Mouse (Mus musculus): ENCODE data around the gene Npc1l1. TPM values are rescaled to one million over a fixed set of nuclear protein-coding genes. Genes with fewer than 3 reads are reported as not detected.

Gene Npc1l1
- polyA plus RNA-seq, 1 experiment from 2014 or later: not detected

- no peaks in the 10 kb centered on the region for H3K9me3 ChIP-seq (ENCODE audit: control insufficient read depth, low read length)
- ATAC-seq (replicated peaks; ENCODE audit: low FRiP score) (no peak), DNase-seq (ENCODE audit: low spot score) (no peak)
- H3K4me2 ChIP-seq (ENCODE audit: low read depth, low read length, severe bottlenecking): no peak overlapping the region
- H3K27ac ChIP-seq (ENCODE audit: low read depth, low read length): no peak overlapping the region
- no peaks in the 10 kb centered on the region for H3K4me1 ChIP-seq (replicated peaks; ENCODE audit: control insufficient read depth, insufficient read depth, low read length)
- 94% methylated on average over 7 of the region's 7 CpGs for WGBS
- no peak overlapping the region for H3K9ac ChIP-seq (ENCODE audit: low read length)
- no peaks in the 10 kb centered on the region for H3K27me3 ChIP-seq (ENCODE audit: control insufficient read depth, insufficient read depth, low read length)
- H3K36me3 ChIP-seq (ENCODE audit: control insufficient read depth, insufficient read depth, low read length): no peaks in the 10 kb centered on the region
- H3K4me3 ChIP-seq (ENCODE audit: low read depth, low read length): no peak overlapping the region
These were observed 64.4 kb downstream of the Npc1l1 start for GRCm38 (mm10) chr11:6165391-6166081.

DNA sequence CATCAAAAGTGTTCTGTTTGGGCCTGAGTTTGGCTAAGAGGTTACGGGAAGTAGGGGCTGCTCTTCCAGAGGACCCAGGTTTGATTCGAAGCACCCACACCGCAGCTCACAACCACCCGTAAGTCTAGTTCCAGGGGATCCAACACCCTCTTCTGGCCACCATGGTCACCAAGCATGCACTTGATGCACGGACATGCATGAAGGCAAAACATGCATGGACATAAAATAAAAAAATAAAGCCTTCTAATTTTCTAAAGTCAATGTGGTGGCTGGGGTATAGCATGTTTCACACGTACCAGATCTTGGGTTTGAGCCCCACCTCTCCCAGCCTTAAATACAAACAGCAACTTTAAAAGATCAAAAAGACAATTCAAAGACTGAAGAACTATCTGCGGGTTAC lies 65.2 kb downstream of the Npc1l1 start:
- ATAC-seq (replicated peaks; ENCODE audit: low FRiP score) (no peak), DNase-seq (ENCODE audit: low spot score) (no peak)
- no peaks in the 10 kb centered on the region for H3K4me1 ChIP-seq (replicated peaks; ENCODE audit: control insufficient read depth, insufficient read depth, low read length)
- no peaks in the 10 kb centered on the region for H3K9me3 ChIP-seq (ENCODE audit: control insufficient read depth, low read length)
- no peak overlapping the region for H3K4me2 ChIP-seq (ENCODE audit: low read depth, low read length, severe bottlenecking)
- no peak overlapping the region for H3K27ac ChIP-seq (ENCODE audit: low read depth, low read length)
- no peaks in the 10 kb centered on the region for H3K27me3 ChIP-seq (ENCODE audit: control insufficient read depth, insufficient read depth, low read length)
- H3K4me3 ChIP-seq (ENCODE audit: low read depth, low read length): no peak overlapping the region
- no peak overlapping the region for H3K9ac ChIP-seq (ENCODE audit: low read length)
- H3K36me3 ChIP-seq (ENCODE audit: control insufficient read depth, insufficient read depth, low read length): no peaks in the 10 kb centered on the region
- WGBS: 97% methylated on average over 7 of the region's 7 CpGs

- Histone ChIP-seq H3K27me3 (ENCODE audit: control insufficient read depth, insufficient read depth, low read length) (no peaks in the 10 kb centered on the region), H3K4me2 (ENCODE audit: low read depth, low read length, severe bottlenecking) (no peak overlapping the region), H3K4me1 (replicated peaks; ENCODE audit: control insufficient read depth, insufficient read depth, low read length) (no peaks in the 10 kb centered on the region), H3K9ac (ENCODE audit: low read length) (no peak overlapping the region), H3K4me3 (ENCODE audit: low read depth, low read length) (no peak overlapping the region), H3K27ac (ENCODE audit: low read depth, low read length) (no peak overlapping the region), H3K9me3 (ENCODE audit: control insufficient read depth, low read length) (no peaks in the 10 kb centered on the region), H3K36me3 (ENCODE audit: control insufficient read depth, insufficient read depth, low read length) (no peaks in the 10 kb centered on the region)
- WGBS: 92% methylated on average over 12 of the region's 12 CpGs
- DNase-seq (ENCODE audit: low spot score): no peak
- ATAC-seq (replicated peaks; ENCODE audit: low FRiP score): no peak
These were observed 66.2 kb downstream of the Npc1l1 start for GRCm38 (mm10) chr11:6163706-6164105.

DNA sequence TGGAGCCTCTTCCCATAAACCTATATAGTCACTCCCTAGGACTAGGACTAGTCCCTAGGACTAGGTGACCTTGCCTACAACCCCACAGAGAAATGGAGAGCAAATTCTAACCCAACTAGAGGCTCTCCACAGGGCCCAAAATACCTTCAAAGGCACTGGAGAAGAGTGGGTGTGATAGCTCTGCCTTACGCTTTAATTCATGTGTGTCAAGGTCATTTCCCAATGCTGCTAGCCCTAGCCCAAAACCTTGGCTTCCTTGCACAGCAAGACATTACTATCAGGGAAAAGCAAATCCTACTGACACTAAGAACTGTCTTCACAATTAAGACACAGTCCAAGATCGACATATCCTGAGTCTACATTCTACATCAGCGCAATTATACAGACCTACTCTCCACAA lies 66.9 kb downstream of the Npc1l1 start:
- H3K4me1 ChIP-seq (replicated peaks; ENCODE audit: control insufficient read depth, insufficient read depth, low read length): no peaks in the 10 kb centered on the region
- H3K27ac ChIP-seq (ENCODE audit: low read depth, low read length): no peak overlapping the region
- WGBS: 96% methylated on average over 3 of the region's 3 CpGs
- H3K4me2 ChIP-seq (ENCODE audit: low read depth, low read length, severe bottlenecking): no peak overlapping the region
- H3K27me3 ChIP-seq (ENCODE audit: control insufficient read depth, insufficient read depth, low read length): no peaks in the 10 kb centered on the region
- no peaks in the 10 kb centered on the region for H3K9me3 ChIP-seq (ENCODE audit: control insufficient read depth, low read length)
- no peak overlapping the region for H3K9ac ChIP-seq (ENCODE audit: low read length)
- no peak for ATAC-seq (replicated peaks; ENCODE audit: low FRiP score)
- no peak for DNase-seq (ENCODE audit: low spot score)
- no peaks in the 10 kb centered on the region for H3K36me3 ChIP-seq (ENCODE audit: control insufficient read depth, insufficient read depth, low read length)
- H3K4me3 ChIP-seq (ENCODE audit: low read depth, low read length): no peak overlapping the region

GRCm38 (mm10) chr11:6161549-6161948 lies 68.4 kb downstream of the Npc1l1 start:
- Histone ChIP-seq H3K4me3 (ENCODE audit: low read depth, low read length) (no peak overlapping the region), H3K4me1 (replicated peaks; ENCODE audit: control insufficient read depth, insufficient read depth, low read length) (no peaks in the 10 kb centered on the region), H3K4me2 (ENCODE audit: low read depth, low read length, severe bottlenecking) (no peak overlapping the region), H3K9ac (ENCODE audit: low read length) (no peak overlapping the region), H3K36me3 (ENCODE audit: control insufficient read depth, insufficient read depth, low read length) (no peaks in the 10 kb centered on the region), H3K9me3 (ENCODE audit: control insufficient read depth, low read length) (no peaks in the 10 kb centered on the region), H3K27ac (ENCODE audit: low read depth, low read length) (no peak overlapping the region), H3K27me3 (ENCODE audit: control insufficient read depth, insufficient read depth, low read length) (no peaks in the 10 kb centered on the region)
- no peak for ATAC-seq (replicated peaks; ENCODE audit: low FRiP score)
- DNase-seq (ENCODE audit: low spot score): no peak

Other genes with a start within 250 kb of the Npc1l1 start
- gene Camk2b, start 163.8 kb downstream of the Npc1l1 start, polyA plus RNA-seq (2014; fragmentation: Nextera tagmentation; extraction: Ambion mirVana): 1.0 and 1.8 TPM in 2 replicates
- gene A730071L15Rik, start 30.1 kb downstream of the Npc1l1 start, polyA plus RNA-seq (2014; fragmentation: Nextera tagmentation; extraction: Ambion mirVana): 0.55 and 0.72 TPM in 2 replicates
- 47.9 and 55.1 TPM in 2 replicates for gene Nudcd3, start 29.7 kb downstream of the Npc1l1 start, polyA plus RNA-seq (2014; fragmentation: Nextera tagmentation; extraction: Ambion mirVana)
- gene Ddx56, start 37.6 kb upstream of the Npc1l1 start, polyA plus RNA-seq (2014; fragmentation: Nextera tagmentation; extraction: Ambion mirVana): 104 and 110 TPM in 2 replicates
- gene Tmed4, start 44.7 kb upstream of the Npc1l1 start, polyA plus RNA-seq (2014; fragmentation: Nextera tagmentation; extraction: Ambion mirVana): 135 and 144 TPM in 2 replicates
- 105 and 109 TPM in 2 replicates for gene Ogdh, start 61.5 kb upstream of the Npc1l1 start, polyA plus RNA-seq (2014; fragmentation: Nextera tagmentation; extraction: Ambion mirVana)
- gene Zmiz2, start 158.9 kb upstream of the Npc1l1 start, polyA plus RNA-seq (2014; fragmentation: Nextera tagmentation; extraction: Ambion mirVana): 22.3 and 28.9 TPM in 2 replicates
- 4,588 and 4,913 TPM in 2 replicates for gene Ppia, start 185.3 kb upstream of the Npc1l1 start, polyA plus RNA-seq (2014; fragmentation: Nextera tagmentation; extraction: Ambion mirVana)
- 962 and 982 TPM in 2 replicates for gene H2afv, start 214.3 kb upstream of the Npc1l1 start, polyA plus RNA-seq (2014; fragmentation: Nextera tagmentation; extraction: Ambion mirVana)
- gene Purb, start 245.8 kb upstream of the Npc1l1 start, polyA plus RNA-seq (2014; fragmentation: Nextera tagmentation; extraction: Ambion mirVana): 14.0 and 15.0 TPM in 2 replicates